Mouse (Mus musculus) gastrocnemius, postnatal 25 days (tissue): ENCODE measurements at regions not wholly inside any gene's neighbourhood (a gene's known extent, or its start where the extent isn't known, plus 50 kb on each side); places are given as distances from the start of the nearest gene placed in this dataset.
"Not testable (repeated sequence)": the region's sequence is repeated elsewhere in the genome, so short reads cannot be mapped to it uniquely, and the experiment has no call there.

ENCODE experiments used
- DNase-seq: peaks from one replicate; pipeline ENCODE4 v3.0.0; 2022

DNA sequence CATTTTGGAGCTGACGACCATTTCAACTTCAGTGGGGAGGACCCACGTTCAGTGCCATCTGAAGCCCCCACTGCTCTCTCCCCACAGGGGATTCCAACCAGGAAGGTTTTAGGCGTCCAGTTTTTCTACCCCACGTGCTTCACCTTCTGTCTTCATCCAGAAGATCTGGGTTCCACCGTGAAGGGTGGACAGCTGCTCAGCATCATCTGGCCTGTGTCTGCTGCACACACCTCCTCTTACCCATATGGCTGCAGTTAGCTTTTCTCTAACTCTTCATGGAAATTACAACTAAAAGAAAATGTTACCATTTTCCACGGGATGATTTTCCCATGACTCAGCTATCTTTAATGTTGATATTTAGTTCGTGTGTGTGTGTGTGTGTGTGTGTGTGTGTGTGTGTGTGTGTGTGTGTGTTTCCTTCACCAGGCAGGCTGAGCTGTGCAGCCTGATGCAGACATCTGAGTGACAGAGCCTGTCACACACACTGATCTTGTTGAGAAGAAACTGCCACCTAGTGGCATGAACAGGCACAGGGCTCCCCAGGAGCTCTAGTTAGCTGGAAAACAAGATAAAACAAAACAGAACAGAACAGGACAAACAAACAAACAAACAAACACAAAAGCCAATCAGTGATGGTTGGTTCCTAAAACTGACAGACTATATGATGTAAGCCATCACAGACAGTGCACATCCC, 107.5 kb upstream of the Rasgrp1 start:
- no peak for DNase-seq

DNA sequence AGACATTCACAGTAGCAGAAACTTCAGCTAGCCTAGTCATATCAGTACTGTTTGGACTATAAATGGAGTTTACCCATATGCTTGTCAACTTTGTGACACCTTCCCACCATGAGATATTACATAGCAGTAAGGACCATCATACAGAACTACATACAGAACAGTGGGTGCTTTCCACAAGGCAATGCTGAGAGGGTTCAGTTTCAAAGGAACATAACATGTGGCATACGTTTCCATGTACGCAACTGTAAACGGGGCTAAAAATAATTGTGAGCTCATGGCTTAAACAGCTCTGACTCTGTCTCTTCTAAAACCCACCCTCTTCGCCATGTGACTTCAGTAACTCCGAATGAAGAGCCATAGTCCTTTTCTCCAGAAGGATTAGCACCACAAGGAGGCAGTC, 109.0 kb upstream of the Rasgrp1 start:
- DNase-seq, result no peak

DNA sequence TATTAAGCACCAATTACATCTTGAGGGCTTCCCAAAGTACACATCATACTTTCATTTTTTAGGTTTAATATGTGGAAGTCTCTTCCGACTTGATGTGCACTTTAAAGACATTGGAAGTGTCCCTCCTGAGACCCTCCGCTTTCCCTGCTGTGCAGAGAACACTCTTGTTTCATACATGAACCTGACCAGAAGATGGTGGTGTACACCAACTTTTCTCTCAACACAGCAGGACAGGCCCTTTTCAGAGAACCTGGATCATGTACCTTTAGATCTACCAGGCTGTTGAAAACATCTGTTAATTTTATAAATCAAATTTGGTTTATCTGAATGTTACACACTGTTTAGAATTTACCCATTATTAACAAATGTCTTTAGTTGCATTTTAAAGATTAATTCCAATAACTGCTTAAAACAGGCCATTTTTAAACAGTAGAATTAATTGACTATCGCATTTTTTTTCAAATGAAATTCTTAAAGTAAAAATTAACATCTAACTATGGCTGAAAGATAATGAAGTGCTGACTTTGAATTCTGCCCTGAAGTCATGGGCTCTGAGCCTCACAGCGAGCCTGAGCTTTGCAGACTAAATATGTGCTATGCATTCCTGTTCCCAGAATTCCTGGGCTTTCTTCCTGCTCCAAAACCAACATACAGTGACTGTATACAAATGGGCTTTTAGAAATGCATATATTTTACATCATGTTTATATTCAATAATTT, 112.4 kb upstream of the Rasgrp1 start:
- DNase-seq, result no peak

DNA sequence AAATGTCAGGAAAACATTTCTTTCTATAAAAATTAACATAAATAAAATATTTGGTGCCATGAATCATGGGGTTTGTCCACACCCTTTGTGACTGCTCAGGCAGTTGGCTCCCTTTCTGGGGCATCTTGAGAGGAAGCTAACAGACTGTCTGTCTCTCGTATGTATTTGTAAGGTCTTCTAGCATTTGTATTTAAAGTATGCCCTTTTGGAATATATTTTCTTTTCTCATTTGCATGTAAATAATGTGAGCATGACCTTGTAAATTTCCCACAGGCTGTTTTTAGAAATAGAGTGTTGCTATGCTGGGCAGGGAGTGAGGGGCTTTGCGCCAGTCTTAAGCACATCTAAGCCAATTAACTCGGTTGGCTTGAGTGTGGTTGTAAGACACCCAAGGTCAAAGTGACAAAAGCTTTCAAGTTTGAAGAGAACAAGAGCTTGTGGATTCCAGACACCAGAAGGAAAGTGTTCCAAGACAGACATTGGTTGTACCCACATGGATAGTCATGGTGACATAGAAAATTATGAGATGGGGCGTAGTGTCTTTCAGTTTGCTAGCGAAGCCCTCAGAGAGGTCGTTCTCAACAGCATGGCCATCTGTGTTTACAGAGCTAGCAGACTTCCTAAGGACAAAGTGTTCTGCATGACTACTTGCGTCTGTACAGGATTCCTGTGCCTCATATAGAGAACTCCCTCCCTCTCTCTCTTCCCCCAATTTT, 113.1 kb upstream of the Rasgrp1 start:
- DNase-seq, result no peak

GRCm38 (mm10) chr2:117456456-117457020, 113.7 kb upstream of the Rasgrp1 start:
- no peak for DNase-seq

- no peak for DNase-seq
Measured at GRCm38 (mm10) chr2:117461541-117462290, 118.9 kb upstream of the Rasgrp1 start.

- no peak for DNase-seq
Measured at GRCm38 (mm10) chr2:117474885-117475542, 132.2 kb upstream of the Rasgrp1 start.

DNA sequence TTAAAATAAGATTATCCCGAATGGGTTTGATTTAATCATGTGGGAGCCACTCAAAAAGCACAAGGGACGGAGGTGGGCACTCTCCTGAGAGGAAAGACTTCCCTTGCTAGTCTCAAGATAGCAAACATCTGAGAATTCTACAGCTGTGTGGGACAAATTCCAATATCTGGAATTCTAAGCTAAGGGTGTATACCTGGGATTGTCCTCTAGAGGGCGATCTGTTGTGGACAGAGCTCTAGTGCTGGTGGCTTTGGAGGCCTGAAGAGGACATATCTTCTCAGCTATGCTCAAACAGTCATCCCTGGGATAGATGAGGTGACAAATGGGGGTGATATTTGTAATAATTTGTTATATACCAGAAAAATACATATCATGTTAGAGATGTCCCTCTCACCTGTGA, 132.8 kb upstream of the Rasgrp1 start:
- no peak for DNase-seq

- DNase-seq, result not testable (repeated sequence)
Measured at GRCm38 (mm10) chr2:117477503-117477902, 134.7 kb upstream of the Rasgrp1 start.

DNA sequence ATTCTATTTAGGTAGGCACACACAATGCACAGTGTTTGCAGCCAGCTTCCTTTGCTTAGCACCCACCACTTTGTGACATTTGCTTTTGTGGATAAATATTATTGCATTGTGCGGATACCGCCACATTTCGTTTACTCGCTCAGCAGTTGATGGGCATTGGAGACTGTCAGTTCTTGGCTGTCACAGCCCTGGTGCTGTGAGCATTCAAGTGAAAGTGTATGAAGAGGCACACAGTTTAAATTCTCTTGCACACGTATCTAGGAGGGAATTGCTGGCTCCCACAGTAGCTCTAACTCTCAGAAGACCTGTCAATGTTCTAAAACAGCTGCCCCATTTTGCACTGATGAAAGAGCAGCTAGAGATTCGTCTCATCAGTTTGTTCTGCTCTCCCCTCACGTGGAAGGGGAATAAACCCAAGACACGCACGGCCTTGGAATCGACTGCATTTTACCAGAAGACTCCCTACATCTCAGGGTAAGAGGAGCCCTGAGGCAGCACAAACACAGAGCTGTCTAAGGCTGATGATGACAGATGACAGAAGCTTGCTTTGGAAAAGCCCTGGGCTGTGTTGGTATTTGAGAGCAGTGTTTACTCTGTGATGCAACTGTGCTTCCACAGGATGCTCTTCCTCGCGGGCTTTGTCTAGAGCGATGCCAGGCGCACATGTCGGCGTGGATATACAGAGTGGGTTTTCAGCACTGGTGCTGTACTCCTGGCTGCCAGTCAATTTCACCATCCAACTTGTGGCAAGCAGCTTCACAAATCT, 136.6 kb upstream of the Rasgrp1 start:
- not testable (repeated sequence) for DNase-seq

- DNase-seq, result peak; percentile 11
Measured at GRCm38 (mm10) chr2:117486447-117486846, 143.6 kb upstream of the Rasgrp1 start.

DNA sequence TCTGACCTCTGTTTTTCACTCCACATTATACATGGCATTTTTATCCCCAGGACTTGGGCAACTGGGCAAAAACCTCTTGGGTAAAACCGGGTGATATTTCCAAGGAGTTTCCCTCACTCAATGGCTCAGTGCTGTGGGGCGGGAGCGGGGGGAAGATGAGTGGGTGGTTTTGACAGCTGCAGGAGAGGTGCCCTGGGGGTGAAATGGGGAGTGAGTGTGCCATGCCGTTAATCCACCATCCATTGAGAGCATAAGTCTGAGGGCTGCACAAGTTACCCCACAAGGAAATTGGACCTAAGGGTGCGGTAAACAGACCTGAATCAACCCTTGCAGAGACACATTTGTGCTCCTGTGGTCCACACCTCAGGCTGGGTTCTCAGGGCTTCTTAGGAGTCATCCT, 155.8 kb upstream of the Rasgrp1 start:
- no peak for DNase-seq

- DNase-seq, result no peak
Measured at GRCm38 (mm10) chr2:117502611-117503010, 159.8 kb upstream of the Rasgrp1 start.

DNA sequence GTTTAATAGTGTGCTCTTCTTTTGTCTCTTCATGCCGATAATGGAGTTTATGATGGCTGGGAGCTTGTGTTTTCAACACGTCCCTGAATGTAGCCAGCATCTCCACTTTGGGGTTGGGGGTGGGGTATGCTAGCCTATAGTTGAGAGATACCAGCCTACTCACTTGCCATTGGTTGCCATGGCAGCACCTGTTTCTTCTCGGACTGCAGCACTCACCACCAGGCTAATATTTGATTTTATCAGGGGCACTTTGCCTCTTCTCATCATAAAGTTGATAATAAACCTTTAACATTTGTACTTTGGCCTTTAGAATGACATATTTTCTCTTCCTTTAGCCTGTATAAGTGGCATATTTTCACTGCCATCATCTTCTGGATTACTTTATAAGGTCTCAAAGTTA, 168.9 kb upstream of the Rasgrp1 start:
- DNase-seq, result no peak

DNA sequence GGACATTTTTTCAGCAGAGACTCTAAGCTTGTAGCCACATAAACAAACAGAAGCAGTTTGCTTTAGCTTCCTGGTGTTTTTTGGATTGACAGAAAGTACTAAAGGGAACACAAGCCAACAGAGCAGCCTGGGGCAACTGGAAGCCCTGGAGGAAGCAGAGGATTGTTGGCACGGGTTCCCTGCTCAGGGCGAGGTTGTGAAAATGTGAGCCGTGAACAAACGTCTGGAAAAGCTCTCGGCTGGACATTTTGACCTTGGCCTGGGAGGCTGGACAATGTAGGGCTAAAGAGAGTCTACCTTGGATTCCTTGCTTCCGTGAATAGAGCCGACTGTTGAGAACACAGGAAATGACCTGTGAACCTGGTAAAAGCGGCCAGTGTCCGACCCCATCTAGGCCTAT, 169.8 kb upstream of the Rasgrp1 start:
- peak; percentile 9 for DNase-seq

- DNase-seq, result no peak
Measured at GRCm38 (mm10) chr2:117524437-117524836, 181.6 kb upstream of the Rasgrp1 start.

GRCm38 (mm10) chr2:117538865-117539264, 196.1 kb upstream of the Rasgrp1 start:
- no peak for DNase-seq

DNA sequence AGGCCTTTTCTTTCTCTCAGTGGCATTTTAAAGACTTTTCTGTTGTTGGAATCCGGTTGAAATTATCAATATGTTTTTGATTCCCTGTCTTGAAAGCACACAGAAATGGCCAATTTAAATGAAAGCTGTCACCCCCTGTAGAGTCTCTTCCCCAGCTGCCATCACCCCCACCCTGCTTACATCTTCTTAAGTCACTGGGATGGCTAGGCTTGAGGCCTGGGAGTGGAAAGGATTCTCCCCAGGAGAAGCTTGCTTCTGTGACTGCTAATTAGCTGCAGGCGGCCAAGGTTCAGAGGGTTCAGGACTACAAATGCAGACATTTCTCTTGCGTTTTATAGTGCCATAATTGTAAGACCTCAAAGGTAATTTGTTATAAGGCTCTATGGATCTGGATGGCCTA, 196.5 kb upstream of the Rasgrp1 start:
- DNase-seq, result no peak

DNA sequence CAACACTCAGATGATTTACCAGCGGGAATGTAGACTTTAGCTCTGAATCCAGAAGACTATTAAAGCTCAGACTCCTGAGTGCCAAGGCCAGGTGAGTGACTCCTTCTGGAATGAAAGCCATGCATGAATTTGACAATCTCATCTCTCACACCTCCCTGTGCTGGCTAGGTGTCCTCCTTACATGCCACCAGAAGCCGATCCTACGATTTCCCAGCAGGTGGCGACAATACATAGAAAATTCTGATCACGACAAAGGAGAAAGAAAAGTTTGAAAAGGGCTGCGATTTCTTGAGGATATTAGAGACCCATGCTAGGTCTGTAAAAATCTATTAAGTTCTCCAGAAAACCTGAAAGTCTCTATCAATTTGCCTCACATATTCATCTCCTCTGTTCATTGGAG, 198.7 kb upstream of the Rasgrp1 start:
- DNase-seq, result peak; percentile 50

DNA sequence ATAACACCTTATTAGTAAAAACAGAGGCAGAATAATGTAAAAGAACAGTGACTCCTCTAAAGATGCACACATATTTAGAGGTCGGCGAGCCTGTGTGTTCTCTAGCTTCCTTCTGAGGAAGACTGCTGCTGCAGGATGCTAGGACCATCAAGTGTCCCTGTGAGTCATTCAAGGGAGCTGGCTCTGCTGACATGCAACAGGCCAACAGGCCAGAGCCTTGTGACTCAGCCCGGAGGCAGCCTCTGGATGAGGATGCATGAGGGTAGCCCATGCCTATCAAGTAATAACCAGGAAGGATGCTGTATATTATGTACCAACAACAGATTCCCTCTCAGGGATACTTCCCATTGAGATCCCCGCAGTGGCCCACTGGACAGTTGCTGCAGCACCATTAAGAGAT, 199.5 kb upstream of the Rasgrp1 start:
- no peak for DNase-seq

- DNase-seq, result no peak
Measured at GRCm38 (mm10) chr2:117543301-117543782, 200.5 kb upstream of the Rasgrp1 start.
